Mouse (Mus musculus) limb, embryonic 14.5 days (tissue): ENCODE results near the gene Dact2. TPM values are rescaled to one million over a fixed set of nuclear protein-coding genes. Genes with fewer than 3 reads are reported as not detected.

ENCODE experiments used
- ATAC-seq: fragments of 200-750 bp; cut with Nextera tagmentation; 2 replicates; pipeline ENCODE4 v1.8.0; 2017; ENCODE audit warnings: low read depth, moderate number of reproducible peaks, moderate TSS enrichment; ENCODE audit not compliant: low FRiP score
- DNase-seq: peaks from one replicate; pipeline ENCODE4 v3.0.0-alpha.2; 2015; ENCODE audit warnings: low spot score
- H3K27ac ChIP-seq: fragments of 300-500 bp; sonication (generic); replicated peaks from 2 replicates; pipeline ENCODE4 v1.5.1; 2014; ENCODE audit warnings: low read depth, mild to moderate bottlenecking, low read length, moderate library complexity, mixed read lengths
- H3K27me3 ChIP-seq: fragments of 300-500 bp; sonication (generic); 2 replicates; pipeline ENCODE4 v1.6.1; 2014; ENCODE audit warnings: low read length, mixed read lengths; ENCODE audit not compliant: control insufficient read depth, insufficient read depth
- H3K36me3 ChIP-seq: fragments of 300-500 bp; sonication (generic); 2 replicates; pipeline ENCODE4 v1.6.1; 2014; ENCODE audit warnings: mild to moderate bottlenecking, low read length, moderate library complexity, mixed read lengths; ENCODE audit not compliant: control insufficient read depth, insufficient read depth
- H3K4me1 ChIP-seq: fragments of 300-500 bp; sonication (generic); 2 replicates; pipeline ENCODE4 v1.6.1; 2014; ENCODE audit warnings: antibody characterized with exemption, low read length, mixed read lengths; ENCODE audit not compliant: control insufficient read depth, insufficient read depth
- H3K4me2 ChIP-seq: fragments of 300-500 bp; sonication (generic); replicated peaks from 2 replicates; pipeline ENCODE4 v1.6.1; 2014; ENCODE audit warnings: low read depth, mild to moderate bottlenecking, low read length, moderate library complexity; ENCODE audit not compliant: severe bottlenecking
- H3K4me3 ChIP-seq: fragments of 300-500 bp; sonication (generic); replicated peaks from 2 replicates; pipeline ENCODE4 v1.5.1; 2014; ENCODE audit warnings: low read length
- H3K9ac ChIP-seq: fragments of 300-500 bp; sonication (generic); 2 replicates; pipeline ENCODE4 v1.6.1; 2014; ENCODE audit warnings: mild to moderate bottlenecking, low read depth, low read length, moderate library complexity; ENCODE audit not compliant: severe bottlenecking
- H3K9me3 ChIP-seq: fragments of 300-500 bp; sonication (generic); 2 replicates; pipeline ENCODE4 v1.6.1; 2016; ENCODE audit warnings: low read length; ENCODE audit not compliant: control insufficient read depth
- POLR2A ChIP-seq: fragments of 200-500 bp; IDR thresholded peaks from 2 replicates; pipeline ENCODE4 v1.8.0; 2012; ENCODE audit warnings: inconsistent platforms, mild to moderate bottlenecking, moderate library complexity, borderline replicate concordance; ENCODE audit not compliant: insufficient read depth, insufficient read length; ENCODE audit errors: extremely low read depth
- WGBS: fragments of 180-500 bp; shearing (Covaris S2); extraction: QIAGEN DNeasy Blood & Tissue Kit; methylation state at CpG from one replicate; pipeline ENCODE4 v1.1.7; 2014; 5-methylcytosine and 5-hydroxymethylcytosine counted together
- polyA plus RNA-seq, 2 experiments: library from polyadenylated mRNA; depleted of rRNA in 1 of 2; stranded (reverse) in 1 of 2; unstranded in 1 of 2; fragments of >200 nt; fragmentation: Nextera tagmentation in 1 of 2; extraction: Ambion mirVana in 1 of 2; gene quantifications; 2 replicates each; pipeline versions ENCODE4 v1.2.1 to v1.2.3; 2012 to 2014

Dact2 gene
- polyA plus RNA-seq, 2 experiments, result 0.99 to 1.3 TPM

DNA sequence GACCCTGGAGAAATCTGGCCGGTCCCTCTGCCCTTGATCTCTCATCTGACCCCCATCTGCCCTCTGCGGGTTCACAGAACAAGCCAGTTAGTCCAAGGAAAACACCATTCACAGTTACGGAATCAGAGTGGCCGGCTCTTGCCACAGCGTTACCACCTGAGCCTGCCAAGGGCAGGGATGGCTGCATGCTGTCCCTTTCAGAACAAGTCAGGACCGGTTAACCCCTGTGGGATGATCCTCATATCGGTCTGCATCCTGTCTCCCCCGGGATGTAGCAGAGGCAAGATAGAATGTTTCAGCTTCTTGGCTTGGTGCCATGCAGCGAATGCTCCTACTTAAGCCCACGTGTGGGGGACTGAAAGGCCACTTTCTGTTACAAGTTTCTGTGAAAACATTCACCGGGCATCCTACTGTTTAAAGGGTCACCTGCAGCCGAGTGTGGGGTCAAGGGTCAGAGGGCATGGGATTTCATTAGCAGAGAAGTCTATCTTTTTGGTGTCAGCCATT, 2.8 kb downstream of the Dact2 start:
- Histone ChIP-seq H3K27me3 (peaks cover 44% of the 10 kb centered on the region), H3K4me3 (no peak overlapping the region), H3K4me2 (no peak overlapping the region), H3K9ac (no peak overlapping the region), H3K27ac (no peak overlapping the region), H3K4me1 (peaks cover 17% of the 10 kb centered on the region), H3K9me3 (no peaks in the 10 kb centered on the region), H3K36me3 (no peaks in the 10 kb centered on the region)
- 14% methylated on average over 12 of the region's 12 CpGs for WGBS
- ATAC-seq (no peak), DNase-seq (no peak)
- no peak for TF ChIP-seq POLR2A

DNA sequence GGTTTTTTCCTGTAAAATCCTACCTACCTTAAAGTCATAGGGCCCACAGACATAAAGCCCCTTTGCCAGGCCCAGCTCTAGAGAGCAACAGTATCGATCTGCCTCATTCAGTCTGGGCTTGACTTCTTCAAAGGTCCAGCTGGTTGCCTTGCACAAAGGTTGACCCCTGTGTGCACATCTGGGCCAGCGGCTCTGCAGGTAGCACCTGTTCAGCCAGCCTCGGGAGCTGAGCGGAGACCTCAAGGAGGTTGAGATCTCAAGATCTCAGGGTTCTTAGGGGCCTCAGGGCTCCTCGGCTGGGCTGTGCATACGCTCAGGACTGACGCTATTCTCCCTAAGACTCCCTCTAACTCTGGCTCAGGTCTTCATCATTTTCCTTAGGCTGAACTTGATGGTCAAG, 3.9 kb downstream of the Dact2 start:
- no peak for ATAC-seq
- no peak overlapping the region for H3K4me2 ChIP-seq
- no peak for TF ChIP-seq POLR2A
- H3K4me1 ChIP-seq, result peaks cover 17% of the 10 kb centered on the region
- H3K9me3 ChIP-seq, result no peaks in the 10 kb centered on the region
- peaks cover 39% of the 10 kb centered on the region for H3K27me3 ChIP-seq
- no peaks in the 10 kb centered on the region for H3K36me3 ChIP-seq
- H3K4me3 ChIP-seq, result no peak overlapping the region
- WGBS, result 84% methylated on average over 7 of the region's 7 CpGs
- DNase-seq, result no peak
- no peak overlapping the region for H3K27ac ChIP-seq
- no peak overlapping the region for H3K9ac ChIP-seq

DNA sequence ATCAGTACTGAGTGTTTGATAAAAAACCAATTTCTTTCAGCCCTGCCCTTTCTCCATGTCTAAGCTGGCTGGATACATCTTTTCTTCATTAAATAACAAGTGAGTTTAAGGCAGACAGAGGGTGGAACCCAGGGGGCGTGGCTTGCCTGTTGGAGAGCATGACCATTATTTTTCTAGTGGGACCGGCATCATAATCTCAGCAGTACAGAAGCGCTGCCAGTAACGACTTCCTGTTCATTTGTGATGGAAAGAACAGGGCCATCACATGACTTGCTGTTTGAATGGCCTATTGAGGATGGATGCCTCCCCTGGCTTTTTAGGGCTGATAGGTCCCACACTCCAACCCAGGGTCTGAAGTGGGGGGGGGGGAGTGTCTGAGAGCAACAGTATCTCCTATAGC, 4.5 kb downstream of the Dact2 start:
- peaks cover 17% of the 10 kb centered on the region for H3K4me1 ChIP-seq
- no peaks in the 10 kb centered on the region for H3K36me3 ChIP-seq
- H3K27me3 ChIP-seq, result peaks cover 34% of the 10 kb centered on the region
- no peak overlapping the region for H3K4me3 ChIP-seq
- H3K9me3 ChIP-seq, result no peaks in the 10 kb centered on the region
- no peak for TF ChIP-seq POLR2A
- no peak for DNase-seq
- no peak overlapping the region for H3K27ac ChIP-seq
- WGBS, result 32% methylated on average over 4 of the region's 4 CpGs
- H3K4me2 ChIP-seq, result no peak overlapping the region
- H3K9ac ChIP-seq, result no peak overlapping the region
- no peak for ATAC-seq

DNA sequence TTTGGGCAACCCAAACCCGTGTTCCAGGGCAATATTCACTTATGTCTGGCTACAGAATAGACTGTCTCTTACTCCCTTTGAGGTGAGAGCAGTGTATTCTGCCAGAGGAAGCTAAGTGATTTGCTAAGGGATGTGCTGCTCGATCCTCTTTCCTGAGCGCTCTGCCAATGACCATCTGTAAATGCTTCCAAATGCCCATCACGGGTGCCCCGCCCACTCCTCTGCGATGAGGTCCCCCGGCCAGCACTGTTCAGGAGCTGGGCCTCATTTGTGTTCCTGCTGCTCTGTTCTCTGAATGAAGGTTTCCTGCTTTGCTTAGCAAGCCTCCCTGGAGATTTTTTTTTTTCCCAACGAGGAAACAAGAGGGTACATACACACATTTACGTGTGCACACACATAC, 11.2 kb downstream of the Dact2 start:
- no peak for TF ChIP-seq POLR2A
- H3K9ac ChIP-seq, result no peak overlapping the region
- H3K27ac ChIP-seq, result no peak overlapping the region
- no peaks in the 10 kb centered on the region for H3K4me1 ChIP-seq
- H3K27me3 ChIP-seq, result no peaks in the 10 kb centered on the region
- no peak overlapping the region for H3K4me3 ChIP-seq
- no peaks in the 10 kb centered on the region for H3K9me3 ChIP-seq
- 40% methylated on average over 9 of the region's 9 CpGs for WGBS
- ATAC-seq (no peak), DNase-seq (no peak)
- no peak overlapping the region for H3K4me2 ChIP-seq
- no peaks in the 10 kb centered on the region for H3K36me3 ChIP-seq

DNA sequence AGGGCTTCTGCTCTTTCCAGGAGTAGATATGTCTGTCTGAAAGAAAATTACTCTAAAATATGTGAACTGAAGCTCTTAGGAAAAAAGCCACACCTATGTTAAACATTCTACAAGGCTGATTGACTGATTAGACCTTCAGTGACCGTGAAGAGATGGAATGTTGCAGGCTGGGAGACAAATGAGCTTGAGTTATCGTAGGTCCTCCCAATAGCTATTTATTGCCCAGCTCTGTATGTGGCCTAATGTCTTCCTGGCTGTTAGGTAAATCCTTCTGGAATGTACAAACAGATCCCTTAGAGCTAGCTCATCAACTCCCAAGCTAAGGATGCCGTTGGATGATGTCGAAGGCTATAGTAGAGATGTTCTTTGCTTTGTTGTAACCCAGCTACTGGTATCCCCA, 11.7 kb downstream of the Dact2 start:
- Histone ChIP-seq H3K4me2 (no peak overlapping the region), H3K4me3 (no peak overlapping the region), H3K27ac (no peak overlapping the region), H3K36me3 (no peaks in the 10 kb centered on the region), H3K9me3 (no peaks in the 10 kb centered on the region), H3K9ac (no peak overlapping the region), H3K27me3 (no peaks in the 10 kb centered on the region), H3K4me1 (no peaks in the 10 kb centered on the region)
- ATAC-seq (no peak), DNase-seq (no peak)
- no peak for TF ChIP-seq POLR2A
- 51% methylated on average over 4 of the region's 4 CpGs for WGBS

DNA sequence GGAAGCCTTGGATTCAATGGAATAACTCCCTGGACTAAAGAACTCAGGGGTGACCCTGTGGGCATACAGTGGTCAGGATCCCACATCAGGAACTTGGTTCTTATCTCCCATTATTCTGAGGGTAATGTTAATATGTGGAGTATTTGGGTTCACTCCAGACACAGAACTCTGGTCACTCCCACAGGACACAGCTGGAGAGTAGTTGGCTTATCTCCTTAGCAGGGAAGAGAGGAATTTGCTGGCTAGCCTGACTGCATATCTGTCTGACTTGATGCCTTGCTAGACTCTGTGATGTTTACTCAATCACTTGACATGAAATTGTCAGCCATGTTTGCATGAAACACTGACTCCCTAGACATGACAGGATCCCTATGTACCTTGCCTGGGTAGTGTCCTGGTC, 15.6 kb downstream of the Dact2 start:
- Histone ChIP-seq H3K36me3 (no peaks in the 10 kb centered on the region), H3K4me2 (no peak overlapping the region), H3K4me1 (peaks cover 11% of the 10 kb centered on the region), H3K9ac (no peak overlapping the region), H3K27ac (no peak overlapping the region), H3K4me3 (no peak overlapping the region), H3K27me3 (no peaks in the 10 kb centered on the region), H3K9me3 (no peaks in the 10 kb centered on the region)
- TF ChIP-seq POLR2A, result no peak
- DNase-seq, result no peak
- no peak for ATAC-seq
